Mouse (Mus musculus) gonadal fat pad, adult 2 months (tissue): ENCODE data around the gene Fbxl14. TPM values are rescaled to one million over a fixed set of nuclear protein-coding genes. Genes with fewer than 3 reads are reported as not detected.

Experiments used
- DNase-seq: peaks from one replicate; pipeline ENCODE4 v3.0.0-alpha.2; 2012; ENCODE audit warnings: low read depth
- polyA plus RNA-seq: library from polyadenylated mRNA; depleted of rRNA; stranded (reverse); fragments of >200 nt; gene quantifications from 2 replicates; pipeline ENCODE4 v1.2.3, GENCODE M21; 2012; rRNA removed

Fbxl14 gene
- polyA plus RNA-seq, 1 experiment = 55.5 TPM

- no peak for DNase-seq
These were observed 13.2 kb downstream of the Fbxl14 start for GRCm38 (mm10) chr6:119492630-119493014.

DNA sequence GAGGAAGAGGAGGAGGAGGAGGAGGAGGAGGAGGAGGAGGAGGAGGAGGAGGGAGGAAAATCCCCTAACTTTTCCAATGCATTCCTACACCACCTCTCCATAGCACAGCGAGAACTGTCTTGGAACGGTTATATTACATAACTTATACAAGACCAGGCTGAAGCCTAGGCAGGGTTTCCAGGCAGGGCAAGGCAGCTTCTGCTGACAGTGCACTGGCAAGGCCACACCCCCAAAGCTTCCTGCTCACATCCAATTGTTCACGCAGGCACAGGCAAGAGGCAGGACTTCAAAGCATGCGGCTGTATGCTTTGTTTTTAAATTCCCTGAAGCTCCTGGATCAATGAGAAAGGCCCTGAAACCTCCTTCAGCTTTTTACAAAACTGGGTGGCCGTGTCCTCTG is 19.8 kb downstream of the Fbxl14 start:
- no peak for DNase-seq

GRCm38 (mm10) chr6:119500086-119500485 is 20.6 kb downstream of the Fbxl14 start:
- no peak for DNase-seq

DNA sequence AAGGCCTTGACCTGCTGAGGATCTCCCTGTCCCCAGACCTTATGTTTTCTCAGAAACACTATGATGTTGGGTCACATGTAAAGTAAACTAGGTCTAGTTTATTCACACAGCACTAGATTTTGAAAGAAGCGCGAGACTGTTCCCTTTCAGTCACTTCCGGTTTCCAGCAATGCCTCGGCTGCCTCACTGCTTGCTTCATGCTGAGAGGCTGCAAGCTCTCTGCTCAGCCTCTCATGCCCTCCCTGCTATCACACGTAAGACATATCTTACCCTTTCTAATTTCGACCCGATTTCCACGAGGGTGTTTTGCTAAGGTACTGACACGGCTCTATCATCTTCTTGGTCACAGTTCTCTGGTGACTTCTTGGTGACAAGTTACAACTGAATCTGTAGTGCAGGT is 22.6 kb downstream of the Fbxl14 start:
- no peak for DNase-seq

DNA sequence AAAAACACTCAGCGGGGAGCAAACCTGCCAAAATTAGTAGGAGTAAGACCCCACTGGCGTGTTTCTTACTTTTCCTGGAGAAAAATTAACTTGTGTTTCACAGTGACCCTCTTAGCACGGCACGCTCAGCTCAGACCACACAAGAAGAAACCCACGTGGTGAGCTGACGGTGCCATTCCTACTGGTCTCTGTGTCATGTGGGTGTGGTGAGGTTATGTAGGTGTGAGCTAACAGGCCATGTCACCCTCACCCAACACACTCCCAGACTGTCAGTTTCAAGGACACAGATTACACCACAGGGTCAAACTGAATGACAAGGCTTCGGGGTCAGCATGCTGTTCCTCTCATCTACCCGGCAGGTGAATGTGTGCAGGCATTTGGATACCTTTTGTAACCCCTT is 25.3 kb downstream of the Fbxl14 start:
- DNase-seq = no peak

GRCm38 (mm10) chr6:119505525-119506225 is 26.2 kb downstream of the Fbxl14 start:
- DNase-seq = no peak

GRCm38 (mm10) chr6:119508221-119508620 is 28.8 kb downstream of the Fbxl14 start:
- no peak for DNase-seq

- no peak for DNase-seq
These were observed 29.3 kb downstream of the Fbxl14 start for GRCm38 (mm10) chr6:119508634-119509375.

DNA sequence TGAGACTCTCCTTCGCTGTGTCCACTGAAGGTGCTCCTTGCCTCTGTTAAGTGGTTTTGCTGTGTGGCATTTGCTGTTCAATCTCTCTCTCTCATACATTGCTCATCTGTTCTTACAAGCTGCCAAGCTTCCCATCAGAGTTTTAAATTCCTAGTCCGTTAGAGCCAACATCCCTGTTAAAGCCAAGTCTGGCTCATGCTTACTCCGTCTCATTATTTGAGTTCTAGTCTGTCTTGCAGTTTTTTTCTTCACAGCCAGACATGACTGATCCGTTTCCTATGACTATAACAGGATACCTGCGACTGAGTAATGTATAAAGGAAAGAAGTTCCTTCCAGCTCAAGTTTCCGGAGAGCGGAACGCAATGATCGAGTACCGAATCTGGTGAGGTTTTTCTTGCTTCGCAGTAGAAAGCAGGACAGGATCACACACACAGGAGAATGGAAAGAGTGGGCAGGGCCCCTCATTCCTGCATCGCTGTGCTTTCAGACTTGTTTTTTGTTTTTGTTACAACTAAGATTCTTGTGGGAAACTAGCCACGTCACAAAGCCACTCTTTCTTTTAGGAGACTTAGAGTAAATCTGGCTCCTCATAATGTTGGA is 30.1 kb downstream of the Fbxl14 start:
- no peak for DNase-seq

DNA sequence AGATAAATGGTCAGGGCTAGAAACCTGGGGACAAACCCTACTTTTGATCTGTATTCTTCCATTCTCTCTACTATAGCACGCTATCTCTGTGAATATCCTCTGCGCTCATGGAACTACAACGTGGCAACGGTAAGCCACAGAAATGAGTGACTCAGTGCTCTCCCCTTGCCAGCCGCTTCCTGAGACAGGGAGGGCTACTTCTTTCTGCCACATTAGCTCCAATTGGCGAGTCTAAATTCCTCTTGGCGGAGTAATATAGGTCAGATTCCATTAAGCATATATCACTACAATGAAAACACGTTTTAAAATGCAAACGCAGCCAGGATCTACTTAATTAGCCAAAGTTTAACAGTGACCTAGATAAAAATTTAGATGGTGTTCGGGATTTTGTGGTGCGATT is 33.2 kb downstream of the Fbxl14 start:
- no peak for DNase-seq

DNA sequence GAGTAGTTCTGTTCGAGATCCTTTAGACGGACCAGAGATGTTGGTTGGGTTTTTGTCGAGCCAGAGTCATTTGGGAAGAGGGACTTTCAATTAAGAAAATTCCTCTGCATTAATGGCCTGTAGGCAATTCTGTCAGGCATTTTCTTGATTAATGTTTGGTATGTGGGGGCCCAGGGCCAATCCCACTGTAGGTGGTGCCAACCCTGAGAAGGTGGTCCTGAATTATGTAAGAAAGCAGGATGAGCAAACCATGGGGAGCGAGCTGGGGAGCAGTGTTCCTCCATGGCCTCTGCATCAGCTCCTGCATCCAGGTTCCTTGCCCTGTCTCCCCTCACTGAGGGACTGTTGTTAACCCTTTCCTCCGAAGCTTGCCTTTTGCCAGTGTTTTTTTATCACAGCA is 34.0 kb downstream of the Fbxl14 start:
- no peak for DNase-seq

DNA sequence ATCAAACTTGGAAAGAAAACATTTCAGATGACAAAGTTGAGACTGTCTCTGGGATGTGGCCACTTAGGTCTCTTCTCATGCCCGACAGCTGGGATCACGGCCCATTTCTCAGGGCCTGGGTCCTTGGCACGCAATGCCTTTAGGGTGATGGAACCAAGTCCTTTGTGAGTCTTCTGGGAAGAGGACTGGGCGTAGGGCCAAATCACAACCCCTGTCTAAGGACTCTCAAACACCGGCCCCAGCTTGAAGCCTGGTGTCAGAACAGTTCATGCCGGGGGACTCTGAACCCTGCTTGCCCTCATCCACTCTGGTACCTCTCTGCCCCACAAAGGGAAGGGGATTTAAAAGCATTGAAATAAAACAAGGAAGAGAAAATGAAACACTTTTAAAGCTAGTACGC is 34.6 kb downstream of the Fbxl14 start:
- DNase-seq = no peak

DNA sequence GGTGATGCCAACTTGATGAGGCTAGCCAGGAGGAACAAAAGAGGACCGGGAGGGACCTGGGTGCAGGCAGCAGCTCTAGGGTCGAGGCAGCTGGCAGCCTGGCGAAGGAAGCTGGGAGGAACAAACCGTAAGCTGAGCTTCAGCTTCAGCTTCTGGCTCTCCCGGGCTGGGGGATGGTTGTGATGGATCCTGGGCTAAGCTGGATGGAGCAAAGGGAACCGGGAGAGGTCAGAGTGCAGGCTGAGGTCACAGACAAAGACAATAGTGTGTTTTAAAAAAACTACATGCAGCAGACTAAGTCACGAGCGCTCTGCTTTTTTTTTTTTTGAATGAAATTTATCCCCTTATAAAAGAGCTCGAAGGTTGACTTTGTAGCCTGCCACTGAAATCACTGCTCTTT is 41.3 kb downstream of the Fbxl14 start:
- DNase-seq = no peak

DNA sequence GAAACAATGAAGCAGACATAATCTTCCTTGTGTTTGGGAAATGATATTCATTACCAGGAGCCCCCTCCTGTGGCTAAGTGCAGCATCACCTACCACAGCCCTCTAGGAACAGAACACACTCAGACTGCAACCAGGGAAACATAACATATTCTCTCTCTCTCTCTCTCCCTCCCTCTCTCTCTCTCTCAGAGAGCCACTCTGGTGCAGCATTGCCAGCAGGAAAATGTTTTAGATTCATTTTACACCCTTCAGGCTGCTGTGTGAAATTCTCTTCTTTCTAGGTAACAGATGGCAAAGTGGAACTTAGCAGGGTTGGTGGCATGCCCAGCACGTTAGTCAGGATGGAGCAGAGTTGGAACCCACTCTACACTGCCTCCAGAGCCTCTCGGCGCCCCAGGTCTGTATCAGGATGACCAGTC is 42.0 kb downstream of the Fbxl14 start:
- DNase-seq = no peak

GRCm38 (mm10) chr6:119521931-119522391 is 42.5 kb downstream of the Fbxl14 start:
- DNase-seq = no peak

- no peak for DNase-seq
These were observed 47.0 kb downstream of the Fbxl14 start for GRCm38 (mm10) chr6:119526498-119526897.

- DNase-seq = no peak
These were observed 50.2 kb downstream of the Fbxl14 start for GRCm38 (mm10) chr6:119529659-119530058.

Other genes starting within 250 kb of the Fbxl14 start
- 0.01 TPM in 1 of 2 replicates, not detected in the other for gene Cacna2d4, start 243.1 kb upstream of the Fbxl14 start, polyA plus RNA-seq
- 0.03 and 0.07 TPM in 2 replicates for gene Lrtm2, start 148.9 kb upstream of the Fbxl14 start, polyA plus RNA-seq
- gene Adipor2, start 62.0 kb upstream of the Fbxl14 start, polyA plus RNA-seq = 119 and 135 TPM in 2 replicates
- 4.1 and 4.3 TPM in 2 replicates for gene Wnt5b, start 64.7 kb downstream of the Fbxl14 start, polyA plus RNA-seq